Mouse (Mus musculus) lung, postnatal 0 days (tissue): ENCODE data around the gene Asic1.

Experiments used
- CTCF ChIP-seq: IDR thresholded peaks from 2 replicates; pipeline ENCODE4 v1.5.1; 2016; ENCODE audit warnings: antibody characterized with exemption, mild to moderate bottlenecking
- EP300 ChIP-seq: IDR thresholded peaks from 2 replicates; pipeline ENCODE4 v1.6.1; 2016; ENCODE audit warnings: antibody characterized with exemption, mild to moderate bottlenecking, control low read depth

- TF ChIP-seq CTCF (peak; percentile 97), EP300 (no peak)
Measured at GRCm38 (mm10) chr15:99725341-99726155, 55.4 kb downstream of the Asic1 start, which contains the start of gene Cox14.
